Mouse (Mus musculus) bone marrow, adult 2 months (tissue): ENCODE results near the gene Trmt10b.

Experiments
- CTCF ChIP-seq: fragments of 200-500 bp; IDR thresholded peaks from 2 replicates; pipeline ENCODE4 v1.5.1; 2011; ENCODE audit warnings: low read length, control low read depth; ENCODE audit not compliant: control insufficient read depth, insufficient read depth
- POLR2A ChIP-seq: fragments of 200-500 bp; IDR thresholded peaks from 2 replicates; pipeline ENCODE4 v1.6.1; 2011; ENCODE audit warnings: low read depth, mild to moderate bottlenecking, control low read depth, low read length, borderline replicate concordance; ENCODE audit not compliant: control insufficient read depth

DNA sequence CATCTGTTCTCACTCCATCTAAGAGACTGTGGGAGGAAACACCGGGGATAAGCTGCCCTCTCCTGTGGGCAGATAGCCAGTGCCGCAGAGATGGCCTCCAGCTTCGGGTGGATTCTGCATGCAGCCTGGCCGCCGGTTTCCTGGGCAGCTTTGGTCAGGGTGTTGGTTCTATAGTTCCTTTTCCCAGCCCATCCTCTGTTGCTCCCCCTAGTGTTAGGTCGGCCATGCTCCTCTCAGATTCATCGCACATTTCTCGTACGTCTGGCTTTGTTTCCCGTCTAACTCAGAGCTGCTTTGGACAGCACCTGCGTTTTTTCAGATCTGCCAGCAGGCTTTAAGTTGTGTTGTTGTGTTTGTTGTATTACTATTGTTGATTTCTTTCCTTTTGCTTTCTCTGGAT, 11.1 kb downstream of the Trmt10b start:
- TF ChIP-seq CTCF: peak; percentile 62
- TF ChIP-seq POLR2A: no peak
